Mouse (Mus musculus): Measurements from ENCODE around the gene Brca2.

DNA sequence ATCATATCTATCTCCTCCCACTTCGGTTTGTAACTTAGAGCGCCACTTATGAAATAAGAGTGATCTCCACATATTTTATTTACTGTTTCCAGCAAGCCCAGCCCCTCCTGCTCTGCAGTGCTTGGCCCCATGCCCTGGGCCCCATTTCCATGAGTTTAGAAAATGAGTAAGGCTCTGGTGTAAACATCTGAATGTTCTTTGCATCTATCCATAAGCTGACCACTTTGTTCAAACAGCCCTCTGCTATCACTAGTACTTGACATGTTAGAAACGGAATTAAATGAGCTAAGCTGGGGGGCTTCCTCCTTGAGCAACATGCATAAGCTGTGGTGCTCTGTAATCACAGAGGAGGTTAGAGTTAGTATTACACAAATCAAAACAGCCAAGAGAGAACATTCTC, 52.0 kb downstream of the Brca2 start:
- TF ChIP-seq POLR2A (IDR thresholded peaks at IDR 0.05; ENCODE audit: borderline replicate concordance, low read depth, low read length), result no peak
- no peak for TF ChIP-seq CTCF (IDR thresholded peaks at IDR 0.05; ENCODE audit: low read depth, low read length)
